Mouse (Mus musculus) megakaryocyte progenitor cell, adult 5-6 weeks (primary cell): Measurements from ENCODE around the gene Glipr1. TPM values are rescaled to one million over a fixed set of nuclear protein-coding genes. Genes with fewer than 3 reads are reported as not detected.

Experiments
- ATAC-seq: replicated peaks from 2 replicates; pipeline ENCODE4 v1.8.0; 2016; ENCODE audit warnings: mild to moderate bottlenecking, moderate TSS enrichment, inconsistent platforms; ENCODE audit not compliant: poor library complexity
- total RNA-seq, 2 experiments: library from RNA; stranded (forward) in 1 of 2; stranded (reverse) in 1 of 2; fragments of 157-497, 149-512 nt in 1 of 2; fragments of 200-1000 nt in 1 of 2; gene quantifications; 2 replicates each; pipeline versions ENCODE4 v1.2.3 to v1.2.4; 2015 to 2017

The Glipr1 gene
- total RNA-seq, 2 experiments from 2014 or later, result 490 to 503 TPM

DNA sequence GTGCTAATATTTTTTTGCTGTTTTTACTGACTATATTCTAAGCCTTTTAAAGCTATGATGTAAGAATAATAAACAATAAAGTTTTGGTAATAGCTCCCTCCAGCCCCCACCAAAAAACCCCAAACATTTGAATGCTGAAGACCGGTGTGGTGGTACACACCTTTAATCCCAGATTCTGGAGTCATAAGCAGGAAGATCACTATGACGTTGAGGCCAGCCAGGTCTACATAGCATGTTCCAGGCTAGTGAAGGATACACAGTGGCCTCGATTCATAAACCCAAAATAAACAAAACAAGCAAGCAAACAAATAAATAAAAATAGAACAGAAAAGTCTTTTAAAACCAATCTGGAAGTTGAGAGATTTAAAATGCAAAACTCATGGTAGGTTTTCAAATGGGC, 30.5 kb downstream of the Glipr1 start:
- ATAC-seq, result no peak

DNA sequence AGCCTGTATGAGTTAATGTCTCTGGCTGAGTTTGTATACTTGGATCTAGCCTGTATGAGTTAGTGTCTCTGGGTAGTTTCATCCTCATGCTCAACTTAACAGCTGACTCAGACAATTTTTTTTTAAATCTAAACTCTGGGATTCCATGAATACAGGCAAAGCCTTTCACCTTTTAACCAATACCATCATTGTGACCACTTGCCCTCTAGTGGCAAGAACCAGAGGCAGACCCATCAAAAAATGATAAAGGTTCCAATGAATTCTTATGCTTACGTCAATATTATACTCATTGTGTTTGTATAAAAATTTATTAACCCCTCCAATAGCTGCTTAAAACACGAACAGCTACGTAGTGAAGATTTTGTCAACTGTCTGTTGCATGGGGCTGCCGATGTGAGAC, 36.0 kb downstream of the Glipr1 start:
- peak; percentile 83 for ATAC-seq

DNA sequence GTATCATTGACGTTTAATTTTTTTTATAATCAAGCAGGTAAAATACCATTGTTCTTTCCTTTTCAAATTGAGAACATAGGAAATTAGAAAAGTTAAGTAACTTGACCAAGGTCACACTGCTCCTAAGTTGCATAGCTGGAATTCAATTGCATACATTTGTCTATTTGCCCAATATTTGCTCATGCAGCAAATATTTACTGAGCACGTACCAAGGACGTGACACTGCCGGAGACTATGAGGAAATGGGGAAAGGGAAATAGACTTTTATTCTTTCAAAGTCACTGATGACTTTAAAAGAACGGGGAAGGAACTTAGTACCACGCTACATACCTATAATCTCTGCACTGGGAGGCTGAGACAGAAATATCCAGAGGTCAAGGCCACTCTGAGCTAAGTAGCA, 42.0 kb downstream of the Glipr1 start:
- ATAC-seq, result no peak

DNA sequence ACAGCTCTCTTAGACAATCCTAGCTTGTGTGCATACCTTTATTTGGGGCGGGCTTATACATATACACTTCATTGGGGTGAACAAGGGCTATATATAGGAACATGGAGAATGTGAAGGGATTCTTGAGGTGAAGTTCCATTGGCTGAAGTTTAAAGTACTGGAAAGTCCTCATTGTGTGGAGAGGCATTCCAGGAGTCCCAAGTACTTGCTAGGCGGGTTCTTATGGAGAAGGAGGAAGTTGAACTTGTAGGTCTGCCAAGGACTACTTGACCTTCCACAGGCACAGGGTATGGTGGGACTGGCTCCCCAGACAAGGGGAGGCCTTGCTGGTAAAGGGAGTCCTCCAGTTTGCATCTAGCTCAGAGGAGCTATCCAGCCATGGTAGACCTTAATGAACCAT, 43.1 kb downstream of the Glipr1 start:
- no peak for ATAC-seq

DNA sequence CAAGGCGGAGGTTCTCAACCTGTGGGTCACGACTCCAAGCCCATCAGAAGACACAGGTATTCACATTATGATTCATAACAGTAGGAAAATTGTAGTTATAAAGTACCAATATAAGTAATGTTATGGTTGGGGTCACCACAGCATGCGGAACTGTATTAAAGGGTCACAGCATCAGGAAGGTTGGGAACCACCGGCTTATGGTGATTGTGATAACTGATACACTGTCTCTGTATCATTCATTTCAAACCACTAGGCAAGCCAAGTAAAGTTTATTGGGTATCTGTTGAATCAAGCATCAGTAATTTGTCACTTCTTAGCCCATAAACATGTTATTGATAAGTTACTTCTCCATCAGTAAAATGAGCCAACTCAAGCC, 44.4 kb downstream of the Glipr1 start:
- ATAC-seq, result no peak

DNA sequence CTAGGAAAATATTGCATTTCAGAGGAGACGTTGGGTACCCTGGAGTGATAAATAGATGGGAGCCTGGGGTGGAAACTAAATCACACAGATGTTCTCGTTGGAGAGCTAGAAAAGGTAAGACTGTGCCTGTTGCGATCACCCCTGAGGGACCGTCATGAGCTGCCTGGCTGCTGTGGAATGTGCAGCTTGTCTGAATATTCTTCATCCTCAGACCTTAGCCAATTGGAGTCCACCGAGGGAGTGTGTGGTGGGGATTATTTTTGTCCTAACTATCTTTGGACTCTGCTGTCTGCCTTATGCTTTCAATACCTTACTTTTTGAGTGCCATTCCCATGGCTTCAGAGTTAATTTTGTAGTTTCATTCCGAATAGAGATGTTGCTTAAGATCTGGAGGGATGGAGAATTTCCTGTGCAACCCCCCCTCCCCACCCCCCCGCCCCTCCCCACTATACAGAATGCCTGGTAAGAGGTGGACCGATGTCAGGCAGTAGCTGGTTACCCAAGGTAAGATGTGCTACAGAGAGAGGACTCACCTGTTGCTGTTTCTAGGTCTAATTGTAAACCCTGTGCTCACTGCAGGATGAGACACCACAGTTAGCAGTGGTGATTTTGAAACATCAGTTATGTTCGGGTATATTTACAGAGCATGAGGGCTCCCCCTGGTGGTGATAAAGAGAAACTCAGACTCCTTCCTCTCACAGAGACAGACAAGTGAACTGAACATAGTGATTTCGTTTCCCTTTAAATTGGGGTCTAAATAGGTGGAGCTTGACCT, 45.0 kb downstream of the Glipr1 start:
- peak; percentile 98 for ATAC-seq

DNA sequence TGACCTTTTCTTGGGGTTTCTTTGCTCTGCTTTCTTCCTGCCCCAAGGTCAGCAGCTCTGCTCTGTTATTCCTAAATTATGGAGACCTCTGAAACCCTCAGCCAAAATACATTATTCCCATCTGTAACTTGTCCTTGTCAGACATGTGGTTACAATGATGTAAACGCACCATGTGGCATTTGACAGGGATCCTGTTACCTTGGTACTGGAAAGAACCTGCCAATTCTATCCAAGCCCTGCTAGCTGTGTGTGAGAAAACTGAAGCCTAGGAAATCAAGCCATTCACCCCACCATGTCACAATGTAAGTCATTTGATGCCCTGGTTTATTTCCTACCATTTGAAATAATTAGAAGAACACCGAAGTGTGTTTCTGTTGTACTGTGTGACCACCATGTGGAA, 46.6 kb downstream of the Glipr1 start:
- no peak for ATAC-seq

DNA sequence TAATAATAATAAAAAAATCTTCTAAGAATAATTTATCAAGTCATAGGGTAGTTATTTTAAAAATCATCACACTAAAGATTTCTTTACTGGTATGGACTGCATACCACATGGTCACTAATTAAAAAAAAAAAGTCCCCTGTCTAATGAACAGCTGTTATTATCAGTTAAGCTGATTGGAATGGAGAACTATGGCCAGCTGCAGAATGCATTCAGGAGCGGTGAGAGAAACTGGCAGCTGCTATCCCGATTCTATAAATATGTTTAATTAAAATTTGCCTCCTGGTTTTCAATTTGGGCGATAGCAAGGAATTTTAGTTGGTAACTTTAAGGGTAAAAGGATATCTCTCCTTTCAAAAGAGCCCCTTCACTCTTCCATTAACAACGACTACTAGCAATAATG, 53.4 kb downstream of the Glipr1 start:
- ATAC-seq, result no peak

DNA sequence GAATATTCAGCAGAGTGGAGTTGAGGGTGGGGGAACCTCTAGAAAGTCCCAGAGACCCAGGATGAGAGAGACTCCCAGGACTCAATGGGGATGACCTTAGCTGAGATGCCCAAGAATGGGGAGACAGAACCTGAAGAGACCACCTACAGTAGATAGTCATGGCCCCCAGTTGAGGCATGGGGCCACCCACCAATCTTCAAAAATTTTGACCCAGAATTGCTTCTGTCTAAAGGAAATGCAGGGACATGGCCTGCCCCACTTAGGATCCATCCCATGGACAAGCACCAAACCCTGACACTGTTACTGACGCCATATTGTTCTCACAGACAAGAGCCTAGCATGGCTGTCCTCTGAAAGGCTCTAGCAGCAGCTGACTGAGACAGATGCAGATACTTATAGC, 54.4 kb downstream of the Glipr1 start:
- ATAC-seq, result no peak

DNA sequence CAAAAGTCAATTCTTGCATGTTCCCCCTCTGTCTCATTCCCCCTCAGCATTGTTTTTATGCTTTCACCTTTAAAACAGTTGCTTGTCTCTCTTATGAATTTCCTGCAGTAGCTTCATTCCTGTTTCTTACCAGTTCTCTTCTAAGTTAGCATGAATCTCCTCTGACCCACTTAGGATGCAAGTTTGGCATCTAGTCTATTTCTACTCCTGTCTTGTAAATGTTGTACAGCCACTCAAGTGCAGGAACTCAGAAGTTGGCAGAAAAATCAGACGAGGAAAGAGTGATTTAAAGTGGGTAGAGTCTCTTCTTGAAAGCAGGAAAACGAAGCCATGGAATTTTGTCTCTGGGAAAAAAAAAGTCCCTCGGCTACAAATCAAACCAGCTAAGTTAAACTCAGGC, 56.9 kb downstream of the Glipr1 start:
- no peak for ATAC-seq

DNA sequence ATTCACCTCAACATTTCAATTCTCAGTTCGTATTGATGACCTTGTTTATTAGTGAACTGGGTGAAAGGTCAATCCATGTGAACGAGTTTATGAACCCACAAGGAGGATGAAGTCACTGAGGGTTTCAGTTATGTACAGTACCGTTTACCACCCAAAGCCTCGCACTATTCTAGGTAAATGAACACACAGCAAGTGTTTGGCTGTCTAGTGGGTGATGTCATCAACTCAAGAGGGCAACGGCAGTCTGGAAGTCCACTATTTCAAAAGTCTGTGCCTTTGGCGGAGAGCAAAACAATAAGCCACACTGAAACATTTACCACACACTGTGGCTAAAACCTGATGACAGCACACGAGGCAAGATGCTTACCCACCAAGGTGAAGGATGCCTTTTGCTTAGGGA, 59.4 kb downstream of the Glipr1 start:
- no peak for ATAC-seq

DNA sequence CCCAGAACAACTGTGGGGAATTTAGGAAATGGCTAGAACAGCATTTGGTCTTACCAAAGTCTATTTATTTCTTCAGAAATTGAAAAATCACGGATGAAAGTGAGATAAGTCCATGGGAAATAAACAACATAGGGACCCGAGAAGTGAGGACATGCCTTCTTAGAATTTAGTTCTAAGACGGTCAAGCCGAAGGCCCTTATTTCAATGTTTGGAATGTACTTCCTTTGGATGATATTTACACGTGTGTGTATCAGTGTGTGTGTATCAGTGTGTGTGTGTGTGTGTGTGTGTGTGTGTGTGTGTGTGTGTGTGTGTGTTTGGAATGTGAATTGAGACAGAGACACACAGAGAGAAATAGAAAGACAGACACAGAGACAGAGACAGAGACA, 65.3 kb downstream of the Glipr1 start:
- ATAC-seq, result no peak

DNA sequence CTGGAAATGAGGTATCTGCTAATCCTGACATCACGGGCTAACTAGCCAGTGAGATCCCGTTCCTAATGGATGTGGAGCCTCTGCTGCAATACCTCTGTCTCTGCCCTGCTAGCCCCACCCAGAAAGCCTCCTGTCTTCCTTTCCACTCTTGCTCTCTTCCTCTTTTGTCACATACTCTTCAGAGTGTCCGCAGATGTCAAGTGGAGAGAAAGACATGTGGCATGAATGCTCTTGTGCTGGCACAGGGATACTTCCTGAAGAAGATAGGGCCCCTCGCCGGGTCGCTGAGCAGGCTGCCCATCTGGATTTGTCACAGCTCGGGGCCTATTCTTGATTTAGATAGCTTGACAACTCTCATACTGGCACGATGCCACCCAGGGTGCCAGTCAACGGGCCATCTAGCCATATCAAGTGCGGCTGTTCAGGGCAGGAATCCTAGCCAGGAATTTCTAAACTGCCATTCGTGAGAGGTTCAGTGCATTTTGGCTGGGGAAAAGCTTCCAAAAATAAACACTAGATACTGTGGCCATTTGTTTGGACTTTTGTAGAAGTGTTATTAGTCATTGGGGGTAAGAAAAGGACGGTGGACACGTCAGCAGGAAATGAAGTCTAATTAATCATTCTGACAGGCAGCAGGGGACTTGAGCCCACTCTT, 65.8 kb downstream of the Glipr1 start:
- peak; percentile 95 for ATAC-seq

DNA sequence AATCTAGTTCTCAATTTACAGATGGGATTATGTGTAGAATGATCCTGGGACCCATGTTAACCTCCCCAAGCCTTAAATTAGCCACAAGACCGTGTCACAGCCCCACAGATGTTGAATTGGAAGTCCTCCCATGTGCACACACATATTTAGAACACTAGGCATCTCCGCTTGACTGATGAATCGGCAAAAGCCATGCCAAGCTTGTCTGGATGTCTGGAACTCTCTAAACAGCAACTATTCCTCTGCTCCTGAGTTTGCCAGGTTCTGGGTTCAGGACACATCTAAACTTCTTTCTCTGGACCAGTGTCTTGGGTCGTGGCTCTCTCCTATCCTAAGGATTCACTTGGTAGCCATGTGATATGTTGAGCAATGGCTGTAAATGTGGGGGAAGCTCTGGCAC, 66.4 kb downstream of the Glipr1 start:
- ATAC-seq, result no peak

Other genes starting within 250 kb of the Glipr1 start
- 74.9 and 77.0 TPM in 2 replicates for gene Krr1, start 30.0 kb downstream of the Glipr1 start, total RNA-seq (2015)
- gene Krr1, start 30.0 kb downstream of the Glipr1 start, total RNA-seq (2017), result 55.8 and 63.2 TPM in 2 replicates
- gene Glipr1l1, start 57.6 kb upstream of the Glipr1 start, total RNA-seq (2015), result not detected in 2 replicates
- gene Glipr1l1, start 57.6 kb upstream of the Glipr1 start, total RNA-seq (2017), result not detected in 2 replicates
- gene Glipr1l2, start 80.7 kb upstream of the Glipr1 start, total RNA-seq (2015), result not detected in 2 replicates
- not detected in 2 replicates for gene Glipr1l2, start 80.7 kb upstream of the Glipr1 start, total RNA-seq (2017)
- gene Glipr1l3, start 157.7 kb upstream of the Glipr1 start, total RNA-seq (2015), result not detected in 2 replicates
- not detected in 2 replicates for gene Glipr1l3, start 157.7 kb upstream of the Glipr1 start, total RNA-seq (2017)
- gene Caps2, start 161.0 kb upstream of the Glipr1 start, total RNA-seq (2015), result not detected in 2 replicates
- gene Caps2, start 161.0 kb upstream of the Glipr1 start, total RNA-seq (2017), result not detected in 2 replicates